Mouse (Mus musculus): ENCODE measurements around the gene Slamf9. TPM values are rescaled to one million over a fixed set of nuclear protein-coding genes. Genes with fewer than 3 reads are reported as not detected.
A peak's percentile ranks its signal among the peaks of the same experiment; 100 is the strongest.

Gene Slamf9
- total RNA-seq, 2 experiments from 2014 or later = 0.98 to 1.1 TPM

GRCm38 (mm10) chr1:172509235-172509634 lies 34.1 kb downstream of the Slamf9 start:
- DNase-seq = no peak
- intact Hi-C loops (cut with DNase I) = no loop called here

- intact Hi-C loops (cut with DNase I) = no loop called here
- DNase-seq = no peak
These were observed 34.8 kb downstream of the Slamf9 start for GRCm38 (mm10) chr1:172509983-172510382.

GRCm38 (mm10) chr1:172510421-172510972 lies 35.3 kb downstream of the Slamf9 start:
- no peak for DNase-seq
- intact Hi-C loops (cut with DNase I) = no loop called here

- peak; percentile 68 to 74 for DNase-seq
- intact Hi-C loops (cut with DNase I) = no loop called here
These were observed 37.8 kb downstream of the Slamf9 start for GRCm38 (mm10) chr1:172512962-172513361.

GRCm38 (mm10) chr1:172513525-172514212 lies 38.5 kb downstream of the Slamf9 start:
- peak; percentile 72 to 75 for DNase-seq
- intact Hi-C loops (cut with DNase I) = no loop called here

GRCm38 (mm10) chr1:172514213-172514529 lies 39.0 kb downstream of the Slamf9 start:
- intact Hi-C loops (cut with DNase I) = no loop called here
- no peak for DNase-seq

GRCm38 (mm10) chr1:172514551-172515268 lies 39.6 kb downstream of the Slamf9 start:
- peak in 1 of 2 experiments; percentile 52 for DNase-seq

GRCm38 (mm10) chr1:172515396-172515795 lies 40.2 kb downstream of the Slamf9 start:
- no peak for DNase-seq
- intact Hi-C loops (cut with DNase I) = no loop called here

More at GRCm38 (mm10) chr1:172514551-172515268, 39.6 kb downstream of the Slamf9 start:
- intact Hi-C loops (cut with DNase I) = no loop called here

GRCm38 (mm10) chr1:172518013-172518412 lies 42.9 kb downstream of the Slamf9 start:
- no peak for DNase-seq
- intact Hi-C loops (cut with DNase I) = no loop called here

- intact Hi-C loops (cut with DNase I) = loop anchor here (2.0 kb wide), 1 partner anchor 19 kb away; the partner anchor contains the start of gene Tagln2
- no peak for DNase-seq
These were observed 44.5 kb downstream of the Slamf9 start for GRCm38 (mm10) chr1:172519644-172520043.

- intact Hi-C loops (cut with DNase I) = loop anchor here (2.0 kb wide), 1 partner anchor 20 kb away; the partner anchor contains the start of gene Tagln2
- DNase-seq = peak; percentile 75 to 77
These were observed 45.6 kb downstream of the Slamf9 start, which contains the start of gene Cfap45 for GRCm38 (mm10) chr1:172520576-172521440. TSS of gene Cfap45 (plus strand) at chr1:172520801.

GRCm38 (mm10) chr1:172522524-172522923 lies 47.4 kb downstream of the Slamf9 start:
- intact Hi-C loops (cut with DNase I) = no loop called here
- DNase-seq = no peak

- peak; percentile 35 to 58 for DNase-seq
- intact Hi-C loops (cut with DNase I) = no loop called here
These were observed 48.5 kb downstream of the Slamf9 start for GRCm38 (mm10) chr1:172523699-172524101.

- intact Hi-C loops (cut with DNase I) = loop anchor here (1.0 to 5.0 kb wide), 2 partner anchors 24 to 33 kb away; no protein-coding TSS in a partner anchor
- peak; percentile 54 to 55 for DNase-seq
These were observed 50.0 kb downstream of the Slamf9 start for GRCm38 (mm10) chr1:172525027-172525764.

GRCm38 (mm10) chr1:172525971-172526370 lies 50.8 kb downstream of the Slamf9 start:
- peak in 1 of 2 experiments; percentile 32 for DNase-seq

GRCm38 (mm10) chr1:172526380-172527081 lies 51.4 kb downstream of the Slamf9 start:
- DNase-seq = peak; percentile 65 to 72
- intact Hi-C loops (cut with DNase I) = loop anchor here (5.0 kb wide), 1 partner anchor 34 kb away; no protein-coding TSS in a partner anchor

More at GRCm38 (mm10) chr1:172525971-172526370, 50.8 kb downstream of the Slamf9 start:
- intact Hi-C loops (cut with DNase I) = loop anchor here (1.0 to 5.0 kb wide), 2 partner anchors 25 to 34 kb away; no protein-coding TSS in a partner anchor

- no peak for DNase-seq
- intact Hi-C loops (cut with DNase I) = loop anchor here (5.0 kb wide), 1 partner anchor 35 kb away; no protein-coding TSS in a partner anchor
These were observed 52.3 kb downstream of the Slamf9 start for GRCm38 (mm10) chr1:172527431-172527830.
